Mouse (Mus musculus): ENCODE data around the gene Myg1.

DNA sequence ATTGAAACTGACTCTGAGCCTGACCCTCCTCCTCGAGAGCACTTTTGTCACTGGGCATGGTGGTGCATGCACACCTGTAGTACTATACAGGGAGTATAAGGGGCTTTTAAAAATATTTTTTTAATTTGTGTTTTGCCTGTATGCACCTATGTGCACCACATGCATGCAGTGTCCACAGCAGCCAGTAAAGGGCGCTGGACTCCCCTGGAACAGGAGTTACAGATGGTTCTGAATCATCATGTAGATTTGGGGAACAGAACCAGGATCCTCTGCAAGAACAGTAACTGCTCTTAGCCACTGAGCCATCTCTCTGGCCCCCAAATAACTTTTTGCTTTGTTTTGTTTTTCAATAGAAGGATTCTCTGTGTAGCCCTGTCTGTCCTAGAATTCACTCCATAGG lies 20.7 kb downstream of the Myg1 start:
- TF ChIP-seq POLR2A (IDR thresholded peaks at IDR 0.05; ENCODE audit: insufficient read length, low read depth): no peak
- no peak for TF ChIP-seq MYOG (IDR thresholded peaks at IDR 0.05; ENCODE audit: control insufficient read depth in 1 of 3, insufficient read depth in 1 of 3, insufficient read length in 2 of 3, low read depth in 2 of 3)
- TF ChIP-seq TCF12 (IDR thresholded peaks at IDR 0.05; ENCODE audit: insufficient read depth, poor library complexity, severe bottlenecking): no peak

Measured in myocyte (in vitro differentiated cells).